Mouse (Mus musculus) CH12.LX (cell line): ENCODE results near the gene Olfr1214. TPM values are rescaled to one million over a fixed set of nuclear protein-coding genes. Genes with fewer than 3 reads are reported as not detected.

Source experiments
- DNase-seq: peaks from one replicate; pipeline ENCODE4 v3.0.0-alpha.2; 2013; ENCODE audit errors: extremely low read depth
- H3K27ac ChIP-seq: 2 replicates; pipeline ENCODE4 v1.5.1; 2012; ENCODE audit warnings: low read depth, mild to moderate bottlenecking, control low read depth, moderate library complexity; ENCODE audit not compliant: insufficient read depth
- H3K27me3 ChIP-seq: replicated peaks from 2 replicates; pipeline ENCODE3; 2012; ENCODE audit warnings: inconsistent platforms
- H3K36me3 ChIP-seq, 2 experiments: replicated peaks in 1 of 2; 2 replicates each; pipeline versions ENCODE3 to v1.6.1; 2012; ENCODE audit warnings: inconsistent platforms in 1 of 2, low read length in 1 of 2, mild to moderate bottlenecking in 1 of 2, mixed read lengths in 1 of 2, moderate library complexity in 1 of 2; ENCODE audit not compliant: control insufficient read depth in 1 of 2, insufficient read depth in 1 of 2
- H3K4me1 ChIP-seq, 2 experiments: 2 replicates each; pipeline ENCODE4 v1.6.1; 2012; ENCODE audit warnings: inconsistent platforms in 1 of 2, moderate library complexity in 1 of 2; ENCODE audit not compliant: insufficient read depth in 2 of 2, control insufficient read depth in 1 of 2
- H3K4me2 ChIP-seq: 2 replicates; pipeline ENCODE4 v1.6.1; 2012; ENCODE audit warnings: low read depth, mild to moderate bottlenecking, control low read depth; ENCODE audit not compliant: poor library complexity, insufficient read depth, severe bottlenecking
- H3K4me3 ChIP-seq, 3 experiments: fragments of 150-350 bp in 1 of 3; sonication (generic) in 1 of 3; replicated peaks in 1 of 3; 2 replicates each; pipeline versions ENCODE3 to v1.5.1; 2011 to 2012; ENCODE audit warnings: low read depth in 2 of 3, low read length in 2 of 3, mild to moderate bottlenecking in 2 of 3, moderate library complexity in 2 of 3, control low read depth in 1 of 3, improper control_type of control experiment in 1 of 3, inconsistent platforms in 1 of 3, mixed read lengths in 1 of 3; ENCODE audit not compliant: poor library complexity in 1 of 3
- H3K79me2 ChIP-seq: replicated peaks from 2 replicates; pipeline ENCODE4 v1.6.1; 2012; ENCODE audit warnings: mild to moderate bottlenecking, moderate library complexity; ENCODE audit not compliant: control insufficient read depth, poor library complexity, insufficient read depth, severe bottlenecking; ENCODE audit errors: extremely low read depth
- H3K9ac ChIP-seq: 2 replicates; pipeline ENCODE4 v1.6.1; 2012; ENCODE audit warnings: low read depth, mild to moderate bottlenecking, control low read depth, moderate library complexity; ENCODE audit not compliant: insufficient read depth
- H3K9me3 ChIP-seq: replicated peaks from 2 replicates; pipeline ENCODE3; 2012; ENCODE audit warnings: low read length, inconsistent platforms, mixed read lengths
- CHD1 ChIP-seq: IDR thresholded peaks from 2 replicates; pipeline ENCODE4 v1.6.1; 2012; ENCODE audit warnings: low read depth, low read length, improper control_type of control experiment, inconsistent platforms
- E2F4 ChIP-seq: IDR thresholded peaks from 2 replicates; pipeline ENCODE4 v1.6.1; 2011; ENCODE audit warnings: low read depth, low read length, improper control_type of control experiment; ENCODE audit not compliant: insufficient replicate concordance
- ELF1 ChIP-seq: IDR thresholded peaks from 2 replicates; pipeline ENCODE4 v1.6.1; 2014; ENCODE audit warnings: low read depth, mild to moderate bottlenecking, inconsistent platforms, low read length, improper control_type of control experiment
- EP300 ChIP-seq: IDR thresholded peaks from 2 replicates; pipeline ENCODE4 v1.6.1; 2011; ENCODE audit warnings: low read length, improper control_type of control experiment
- GABPA ChIP-seq: IDR thresholded peaks from 2 replicates; pipeline ENCODE4 v1.6.1; 2012; ENCODE audit warnings: low read depth, low read length, improper control_type of control experiment, inconsistent platforms; ENCODE audit not compliant: insufficient replicate concordance
- HCFC1 ChIP-seq: IDR thresholded peaks from 2 replicates; pipeline ENCODE4 v1.6.1; 2012; ENCODE audit warnings: low read depth, mild to moderate bottlenecking, inconsistent platforms, low read length, improper control_type of control experiment
- IRF4 ChIP-seq: IDR thresholded peaks from 2 replicates; pipeline ENCODE4 v1.6.1; 2014; ENCODE audit warnings: low read depth, mild to moderate bottlenecking, inconsistent platforms, low read length, improper control_type of control experiment
- JUN ChIP-seq: IDR thresholded peaks from 2 replicates; pipeline ENCODE4 v1.6.1; 2011; ENCODE audit warnings: low read depth, mild to moderate bottlenecking, low read length, improper control_type of control experiment, moderate library complexity; ENCODE audit not compliant: insufficient read depth
- JUND ChIP-seq: conservative IDR thresholded peaks from 2 replicates; pipeline ENCODE4 v1.6.1; 2011; ENCODE audit warnings: low read depth, low read length, improper control_type of control experiment
- KAT2A ChIP-seq: IDR thresholded peaks from 2 replicates; pipeline ENCODE4 v1.6.1; 2012; ENCODE audit warnings: low read length, improper control_type of control experiment, inconsistent platforms; ENCODE audit not compliant: insufficient replicate concordance
- MAFK ChIP-seq: IDR thresholded peaks from 2 replicates; pipeline ENCODE4 v1.6.1; 2011; ENCODE audit warnings: low read length, improper control_type of control experiment; ENCODE audit not compliant: insufficient replicate concordance
- MAZ ChIP-seq: IDR thresholded peaks from 2 replicates; pipeline ENCODE4 v1.6.1; 2012; ENCODE audit warnings: low read depth, mild to moderate bottlenecking, inconsistent platforms, low read length, improper control_type of control experiment, moderate library complexity
- MEF2A ChIP-seq: IDR thresholded peaks from 2 replicates; pipeline ENCODE4 v1.6.1; 2014; ENCODE audit warnings: low read depth, mild to moderate bottlenecking, inconsistent platforms, low read length, improper control_type of control experiment, borderline replicate concordance
- MXI1 ChIP-seq: IDR thresholded peaks from 2 replicates; pipeline ENCODE4 v1.6.1; 2011; ENCODE audit warnings: mild to moderate bottlenecking, low read depth, low read length, improper control_type of control experiment
- NELFE ChIP-seq: IDR thresholded peaks from 2 replicates; pipeline ENCODE4 v1.6.1; 2011; ENCODE audit warnings: low read depth, low read length, improper control_type of control experiment
- PAX5 ChIP-seq: IDR thresholded peaks from 2 replicates; pipeline ENCODE4 v1.6.1; 2012; ENCODE audit warnings: low read length, inconsistent platforms, mixed read lengths
- POLR2AphosphoS2 ChIP-seq: IDR thresholded peaks from 2 replicates; pipeline ENCODE4 v1.6.1; 2011; ENCODE audit warnings: low read depth, low read length, improper control_type of control experiment
- RAD21 ChIP-seq: IDR thresholded peaks from 2 replicates; pipeline ENCODE4 v1.6.1; 2011; ENCODE audit warnings: low read depth, mild to moderate bottlenecking, low read length, improper control_type of control experiment, moderate library complexity
- RCOR1 ChIP-seq: conservative IDR thresholded peaks from 2 replicates; pipeline ENCODE4 v1.6.1; 2012; ENCODE audit warnings: low read depth, mild to moderate bottlenecking, inconsistent platforms, low read length, improper control_type of control experiment
- SIN3A ChIP-seq: IDR thresholded peaks from 2 replicates; pipeline ENCODE4 v1.6.1; 2012; ENCODE audit warnings: low read length, improper control_type of control experiment, inconsistent platforms
- TCF12 ChIP-seq: IDR thresholded peaks from 2 replicates; pipeline ENCODE4 v1.6.1; 2014; ENCODE audit warnings: low read depth, mild to moderate bottlenecking, inconsistent platforms, low read length, improper control_type of control experiment
- USF1 ChIP-seq: IDR thresholded peaks from 2 replicates; pipeline ENCODE4 v1.6.1; 2014; ENCODE audit warnings: low read depth, mild to moderate bottlenecking, inconsistent platforms, low read length, improper control_type of control experiment
- USF2 ChIP-seq: conservative IDR thresholded peaks from 2 replicates; pipeline ENCODE4 v1.6.1; 2011; ENCODE audit warnings: low read depth, low read length, improper control_type of control experiment
- dilution Hi-C: fragments of 300-500 bp; cut with MboI; formaldehyde crosslinking; loops from 2 replicates; pipeline ENCODE4 v1.14.3; 2020; ENCODE audit warnings: low sequenced_read_pairs; ENCODE audit not compliant: extremely low pct_unique_long_range_greater_than_20kb, extremely low pct_ligation_motif_present
- in situ Hi-C: fragments of 300-500 bp; cut with MboI; formaldehyde crosslinking; loops from 3 replicates; pipeline ENCODE4 v1.14.3; 2019; ENCODE audit warnings: low sequenced_read_pairs, low pct_ligation_motif_present, low pct_unique_long_range_greater_than_20kb, mixed read lengths
- polyA plus RNA-seq: library from polyadenylated mRNA; unstranded; fragments of >175 nt; gene quantifications from 2 replicates; pipeline ENCODE4 v1.2.1, GENCODE M21; 2012; ENCODE audit warnings: low read depth; ENCODE audit not compliant: insufficient read length
- total RNA-seq, 2 experiments: library from RNA; depleted of rRNA; stranded (reverse); fragments of 300-350 nt in 1 of 2; fragments of >200 nt in 1 of 2; gene quantifications; 2 replicates each; pipeline ENCODE4 v1.2.3; 2012 to 2014

Olfr1214 gene
- total and polyA plus RNA-seq, 3 experiments = not detected

DNA sequence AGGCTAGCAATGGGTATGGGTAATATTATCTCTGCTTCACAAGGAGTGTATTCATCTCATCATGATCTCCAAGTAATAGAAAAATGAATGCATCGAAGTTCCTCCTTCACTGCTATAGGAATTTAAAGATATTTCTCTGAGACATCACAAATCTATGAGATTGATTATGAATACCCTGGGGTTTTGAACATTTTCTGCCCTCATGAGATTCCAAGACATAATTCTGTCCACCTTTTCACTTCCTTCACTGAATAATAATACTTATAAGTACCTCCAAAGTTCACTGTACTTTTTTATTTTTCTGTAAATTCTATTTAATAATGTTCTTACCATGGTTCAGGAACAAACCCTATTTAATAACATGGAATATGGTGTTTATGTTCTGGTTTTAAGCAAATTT lies 12.3 kb downstream of the Olfr1214 start, which contains the start of gene Gm13762:
TSS of gene Gm13762 (minus strand) at position 101 of the 400 bp plus-strand sequence.
- no peaks in the 10 kb centered on the region for H3K27me3 ChIP-seq
- DNase-seq = no peak
- peaks cover 7% of the 10 kb centered on the region for H3K9me3 ChIP-seq
- no peak within 1 kb of the TSS for H3K4me2 ChIP-seq
- H3K4me1 ChIP-seq = no peaks in the 10 kb centered on the region
- no peak within 1 kb of the TSS for H3K27ac ChIP-seq
- dilution Hi-C loops (no loop called here), in situ Hi-C loops (no loop called here)
- H3K4me3 ChIP-seq = no peak within 1 kb of the TSS
- no peaks in the 10 kb centered on the region for H3K79me2 ChIP-seq
- no peak within 1 kb of the TSS for H3K9ac ChIP-seq
- no peaks in the 10 kb centered on the region for H3K36me3 ChIP-seq
- no peak for TF ChIP-seq ELF1
- TF ChIP-seq JUND = no peak
- TF ChIP-seq HCFC1 = no peak
- no peak for TF ChIP-seq PAX5
- no peak for TF ChIP-seq RCOR1
- TF ChIP-seq KAT2A = no peak
- TF ChIP-seq MAFK = no peak
- TF ChIP-seq JUN = no peak

DNA sequence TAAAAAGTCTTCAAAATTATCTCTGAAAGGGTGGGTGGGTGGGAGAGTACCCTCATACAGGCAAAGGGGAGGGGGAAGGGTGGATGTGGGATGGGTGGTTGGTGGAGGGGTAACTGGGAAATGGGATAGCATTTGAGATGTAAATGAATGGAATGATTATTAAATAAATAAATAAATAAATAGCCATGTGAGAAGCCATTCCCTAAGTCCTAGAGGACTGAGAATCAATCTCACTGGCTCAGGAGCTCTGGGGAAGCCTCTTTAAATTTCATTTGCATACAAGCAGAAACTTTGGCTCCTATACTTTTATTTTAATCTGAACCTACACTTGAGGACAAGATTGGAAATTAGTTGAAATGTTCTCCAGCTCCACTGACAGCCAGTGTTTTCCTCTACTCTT lies 38.8 kb downstream of the Olfr1214 start, which contains the start of gene Olfr1212:
TSS of gene Olfr1212 (plus strand) at position 301 of the 400 bp plus-strand sequence.
- H3K4me2 ChIP-seq = no peak within 1 kb of the TSS
- H3K9ac ChIP-seq = no peak within 1 kb of the TSS
- TF ChIP-seq CHD1 (no peak), PAX5 (no peak), MAZ (no peak), GABPA (no peak), MAFK (no peak), POLR2AphosphoS2 (no peak), E2F4 (no peak), NELFE (no peak), TCF12 (no peak), USF2 (no peak), MXI1 (no peak), EP300 (no peak), IRF4 (no peak), MEF2A (no peak), RAD21 (no peak), SIN3A (no peak), USF1 (no peak)
- H3K27me3 ChIP-seq = no peaks in the 10 kb centered on the region
- peaks cover 8% of the 10 kb centered on the region for H3K9me3 ChIP-seq
- in situ Hi-C loops (no loop called here), dilution Hi-C loops (no loop called here)
- H3K4me3 ChIP-seq = no peak within 1 kb of the TSS
- H3K4me1 ChIP-seq = no peaks in the 10 kb centered on the region
- H3K27ac ChIP-seq = no peak within 1 kb of the TSS
- no peak for DNase-seq
- H3K79me2 ChIP-seq = no peaks in the 10 kb centered on the region
- H3K36me3 ChIP-seq = no peaks in the 10 kb centered on the region
